Mouse (Mus musculus): ENCODE results near the gene Treml1.

- TF ChIP-seq CTCF (IDR thresholded peaks at IDR 0.05; ENCODE audit: borderline replicate concordance, insufficient read depth, low read depth, low read length), result no peak
- TF ChIP-seq POLR2A (IDR thresholded peaks at IDR 0.05; ENCODE audit: borderline replicate concordance, insufficient read depth, low read length), result no peak
These were observed 17.8 kb upstream of the Treml1 start for GRCm38 (mm10) chr17:48341947-48342346.

All from cerebellum, adult 2 months (tissue).